Mouse (Mus musculus) midbrain, embryonic 16.5 days (tissue): Measurements from ENCODE around the gene Zfp345. TPM values are rescaled to one million over a fixed set of nuclear protein-coding genes. Genes with fewer than 3 reads are reported as not detected.
"Not testable (repeated sequence)": the region's sequence is repeated elsewhere in the genome, so short reads cannot be mapped to it uniquely, and the experiment has no call there.

Source experiments
- ATAC-seq: fragments of 200-750 bp; cut with Nextera tagmentation; 2 replicates; pipeline ENCODE4 v1.8.0; 2017; ENCODE audit warnings: moderate TSS enrichment
- H3K27ac ChIP-seq: fragments of 300-500 bp; sonication (generic); 2 replicates; pipeline ENCODE4 v1.5.1; 2014; ENCODE audit warnings: mild to moderate bottlenecking, low read length, mixed read lengths
- H3K27me3 ChIP-seq: fragments of 300-500 bp; sonication (generic); 2 replicates; pipeline ENCODE4 v1.6.1; 2014; ENCODE audit warnings: low read depth, low read length, mixed read lengths; ENCODE audit not compliant: control insufficient read depth, insufficient read depth
- H3K36me3 ChIP-seq: fragments of 300-500 bp; sonication (generic); 2 replicates; pipeline ENCODE4 v1.6.1; 2014; ENCODE audit warnings: mild to moderate bottlenecking, low read length, moderate library complexity, mixed read lengths; ENCODE audit not compliant: control insufficient read depth, insufficient read depth
- H3K4me1 ChIP-seq: fragments of 300-500 bp; sonication (generic); 2 replicates; pipeline ENCODE4 v1.6.1; 2014; ENCODE audit warnings: mild to moderate bottlenecking, low read length, mixed read lengths; ENCODE audit not compliant: control insufficient read depth, insufficient read depth
- H3K4me2 ChIP-seq: fragments of 300-500 bp; sonication (generic); 2 replicates; pipeline ENCODE4 v1.6.1; 2014; ENCODE audit warnings: mild to moderate bottlenecking, low read length, mixed read lengths
- H3K4me3 ChIP-seq: fragments of 300-500 bp; sonication (generic); 2 replicates; pipeline ENCODE4 v1.5.1; 2014; ENCODE audit warnings: low read depth, mild to moderate bottlenecking, low read length, moderate library complexity, mixed read lengths
- H3K9ac ChIP-seq: fragments of 300-500 bp; sonication (generic); 2 replicates; pipeline ENCODE4 v1.6.1; 2014; ENCODE audit warnings: low read depth, low read length, mixed read lengths
- H3K9me3 ChIP-seq: fragments of 300-500 bp; sonication (generic); replicated peaks from 2 replicates; pipeline ENCODE4 v1.6.1; 2014; ENCODE audit warnings: mild to moderate bottlenecking, low read length, mixed read lengths; ENCODE audit not compliant: control insufficient read depth, poor library complexity, severe bottlenecking
- WGBS: fragments of 180-500 bp; shearing (Covaris S2); extraction: QIAGEN DNeasy Blood & Tissue Kit; methylation state at CpG from one replicate; pipeline ENCODE4 v1.1.7; 2014; 5-methylcytosine and 5-hydroxymethylcytosine counted together
- polyA plus RNA-seq: library from polyadenylated mRNA; unstranded; fragments of >200 nt; fragmentation: Nextera tagmentation; extraction: Ambion mirVana; gene quantifications from 2 replicates; pipeline ENCODE4 v1.2.1, GENCODE M21; 2015

The Zfp345 gene
- 0.08 TPM in 1 of 2 replicates, not detected in the other for polyA plus RNA-seq

DNA sequence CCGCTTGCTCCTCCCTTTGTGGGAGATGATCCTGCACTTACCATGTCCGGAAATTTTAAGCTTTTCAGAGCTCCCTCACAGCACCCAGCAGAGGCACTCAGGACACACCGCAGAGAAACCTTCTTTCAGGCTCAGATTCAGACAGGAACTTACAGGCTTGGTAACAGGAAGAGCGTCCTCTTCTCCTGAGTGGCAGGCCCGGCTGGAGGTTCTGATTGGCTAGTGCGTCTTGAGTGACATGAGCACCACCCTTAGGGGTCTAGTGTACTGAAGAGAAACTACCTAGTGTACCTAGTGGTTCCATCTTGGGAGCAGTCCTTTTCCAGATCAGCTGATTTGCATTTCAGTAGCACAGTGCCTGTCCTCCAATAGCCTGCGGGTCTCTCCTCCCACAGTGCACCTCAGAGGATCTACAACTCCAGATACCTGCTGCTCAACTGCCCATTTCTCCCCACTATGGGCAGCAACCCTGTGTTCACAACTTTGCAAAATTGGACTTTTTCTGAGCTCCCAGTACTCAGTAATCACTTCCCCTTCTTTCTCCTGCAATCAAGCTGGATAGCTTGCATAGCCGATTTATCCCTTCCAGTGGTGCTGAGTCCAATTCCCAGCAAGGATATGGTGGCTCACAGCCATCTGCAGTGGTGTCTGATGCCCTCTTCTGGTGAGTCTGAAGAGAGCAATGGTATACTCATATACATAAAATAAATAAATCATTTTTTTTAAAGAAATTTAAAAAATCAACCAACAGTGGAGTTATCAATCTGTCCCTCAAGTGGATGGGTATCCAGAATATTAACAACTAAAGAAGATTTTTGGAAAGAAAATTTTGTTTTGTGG is at the start of gene Zfp345:
Zfp345 (minus strand) TSS at position 153 of the 840 bp plus-strand sequence.
- H3K9ac ChIP-seq, H3K27ac ChIP-seq, H3K36me3 ChIP-seq, ATAC-seq, H3K4me2 ChIP-seq, H3K4me3 ChIP-seq, H3K4me1 ChIP-seq, H3K27me3 ChIP-seq, H3K9me3 ChIP-seq: not testable (repeated sequence)
- WGBS = 75% methylated on average over 7 of the region's 8 CpGs

DNA sequence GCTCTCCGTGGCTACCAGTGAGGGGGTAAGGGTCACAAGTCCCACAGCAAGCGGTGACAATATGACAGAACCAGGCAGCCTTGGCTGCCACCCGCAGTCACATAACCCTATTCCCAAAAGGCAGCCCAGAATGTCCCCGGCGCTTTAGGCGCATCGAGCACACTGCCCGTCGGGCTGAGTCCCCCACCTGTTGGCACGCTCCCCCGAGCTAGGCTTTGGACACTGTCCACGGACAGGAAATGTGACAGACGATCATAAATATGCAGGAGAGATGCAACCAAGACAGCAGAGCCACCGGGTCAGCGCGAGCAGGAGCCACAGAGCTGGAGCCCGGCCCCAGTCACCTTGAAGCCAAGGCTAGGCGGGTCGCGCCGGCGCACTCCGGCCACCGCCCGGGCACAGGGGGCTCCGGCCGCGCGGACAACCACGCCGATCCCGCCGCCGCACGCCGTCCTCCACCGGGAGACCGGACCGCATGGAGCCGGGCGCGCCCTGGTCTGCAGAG is 40.9 kb upstream of the Zfp345 start:
- Histone ChIP-seq H3K36me3 (no peaks in the 10 kb centered on the region), H3K9me3 (no peaks in the 10 kb centered on the region), H3K27me3 (peaks cover 6% of the 10 kb centered on the region), H3K4me2 (peak overlapping the region; percentile 86), H3K9ac (peak overlapping the region; percentile 63), H3K27ac (no peak overlapping the region), H3K4me3 (peak overlapping the region; percentile 49), H3K4me1 (0 out of 2 replicates have a peak, but pooled peaks cover 3% of the 10 kb centered on the region)
- WGBS = 4% methylated on average over 42 of the region's 42 CpGs
- ATAC-seq = peak; percentile 62

DNA sequence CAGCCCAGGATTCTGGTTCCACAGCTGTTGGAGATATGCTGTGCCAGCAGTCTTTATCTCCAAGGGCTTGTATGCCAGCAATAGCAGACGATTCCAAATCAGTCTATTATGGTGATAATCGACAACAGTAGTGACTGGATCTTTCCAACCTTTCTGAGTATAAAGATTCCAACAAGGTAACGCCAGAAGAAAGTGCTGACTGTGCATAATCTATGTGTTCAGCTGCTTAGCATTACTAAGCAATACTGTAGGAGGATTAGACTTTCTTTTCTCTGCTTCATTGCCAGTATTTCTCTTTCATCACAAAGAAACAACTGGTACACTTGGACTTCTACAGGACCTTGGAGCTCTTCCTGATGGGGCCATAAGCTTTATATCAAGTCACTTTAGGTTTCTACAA is 27.9 kb upstream of the Zfp345 start:
- 80% methylated on average over 3 of the region's 3 CpGs for WGBS
- H3K27me3 ChIP-seq = no peaks in the 10 kb centered on the region

DNA sequence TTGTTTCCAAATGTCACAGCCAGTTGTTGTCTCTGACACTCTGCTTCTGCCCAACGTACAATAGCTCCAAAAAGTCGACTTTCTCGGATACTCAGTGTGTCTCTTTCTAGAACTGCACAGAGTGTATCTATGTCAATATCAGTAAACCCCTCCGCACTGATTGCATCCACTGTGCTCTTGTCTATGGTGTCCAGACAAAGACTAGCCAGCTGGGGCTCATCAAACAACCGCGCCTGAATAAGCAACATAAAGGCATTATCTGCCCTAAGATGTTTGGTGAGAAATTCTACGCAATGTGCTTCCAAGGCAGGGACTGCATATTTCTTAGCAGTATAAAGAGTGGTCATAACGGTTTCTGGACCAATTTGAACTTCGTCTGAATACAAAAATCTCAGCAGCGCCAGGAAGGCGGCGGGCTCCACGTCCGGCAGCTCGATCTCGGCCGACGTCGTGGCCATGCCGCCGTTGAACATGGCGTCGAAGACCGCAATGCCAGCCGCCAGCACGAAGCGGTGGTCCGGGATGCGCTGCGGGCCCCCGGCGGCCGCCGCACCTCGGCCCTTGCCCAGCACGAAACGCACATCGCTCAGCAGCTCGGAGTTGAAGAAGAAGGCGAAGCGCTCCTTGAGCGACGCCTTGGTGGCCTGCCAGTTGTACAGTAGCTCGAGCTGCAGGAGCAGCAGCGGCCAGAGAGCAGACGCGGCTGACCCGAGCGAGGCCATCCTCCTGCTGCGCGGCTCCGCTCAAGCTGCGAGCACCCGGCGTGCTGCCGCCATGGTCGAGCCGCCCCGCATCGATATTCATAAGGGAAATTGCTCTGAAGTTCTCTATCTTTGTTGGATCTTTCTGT is 15.5 kb upstream of the Zfp345 start:
- Histone ChIP-seq H3K4me2 (peak overlapping the region; percentile 47), H3K9ac (0 out of 2 replicates have a peak overlapping the region, but pooled peaks have one; percentile 20), H3K4me3 (peak overlapping the region; percentile 32)
- WGBS = 47% methylated on average over 60 of the region's 60 CpGs
- not testable (repeated sequence) for H3K4me1 ChIP-seq, H3K36me3 ChIP-seq, H3K27ac ChIP-seq, H3K27me3 ChIP-seq, ATAC-seq, H3K9me3 ChIP-seq

More for the DNA sequence above, 27.9 kb upstream of the Zfp345 start:
- no peaks in the 10 kb centered on the region for H3K9me3 ChIP-seq
- no peaks in the 10 kb centered on the region for H3K36me3 ChIP-seq
- H3K4me3 ChIP-seq = no peak overlapping the region
- no peak overlapping the region for H3K27ac ChIP-seq
- H3K4me1 ChIP-seq = no peaks in the 10 kb centered on the region
- H3K9ac ChIP-seq = no peak overlapping the region
- H3K4me2 ChIP-seq = no peak overlapping the region
- ATAC-seq = no peak

DNA sequence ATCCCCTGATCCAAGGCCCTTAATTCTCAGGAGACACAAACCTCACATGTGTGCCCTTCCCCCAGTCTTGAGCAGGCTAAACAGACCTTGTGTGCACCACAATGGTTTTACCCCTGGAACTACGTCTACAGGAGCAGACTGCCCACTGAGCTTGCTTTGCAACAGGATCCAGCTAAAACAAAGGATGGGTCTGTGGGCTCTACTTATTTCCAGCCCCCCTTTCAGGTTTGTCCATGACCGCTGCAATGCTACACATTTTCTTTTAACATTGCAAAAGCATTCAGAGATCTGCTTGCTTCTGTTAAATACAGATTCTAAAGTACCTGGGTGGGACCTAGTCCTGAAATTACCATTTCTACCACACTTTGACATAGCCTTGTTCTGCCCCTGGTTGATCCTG is 8.1 kb upstream of the Zfp345 start:
- Histone ChIP-seq H3K27me3 (no peaks in the 10 kb centered on the region), H3K36me3 (no peaks in the 10 kb centered on the region), H3K27ac (no peak overlapping the region), H3K4me1 (no peaks in the 10 kb centered on the region), H3K9ac (no peak overlapping the region), H3K9me3 (no peaks in the 10 kb centered on the region; the same call in 1 of the 2 replicates), H3K4me2 (no peak overlapping the region), H3K4me3 (no peak overlapping the region)
- 63% methylated on average over 2 of the region's 2 CpGs for WGBS
- no peak for ATAC-seq

DNA sequence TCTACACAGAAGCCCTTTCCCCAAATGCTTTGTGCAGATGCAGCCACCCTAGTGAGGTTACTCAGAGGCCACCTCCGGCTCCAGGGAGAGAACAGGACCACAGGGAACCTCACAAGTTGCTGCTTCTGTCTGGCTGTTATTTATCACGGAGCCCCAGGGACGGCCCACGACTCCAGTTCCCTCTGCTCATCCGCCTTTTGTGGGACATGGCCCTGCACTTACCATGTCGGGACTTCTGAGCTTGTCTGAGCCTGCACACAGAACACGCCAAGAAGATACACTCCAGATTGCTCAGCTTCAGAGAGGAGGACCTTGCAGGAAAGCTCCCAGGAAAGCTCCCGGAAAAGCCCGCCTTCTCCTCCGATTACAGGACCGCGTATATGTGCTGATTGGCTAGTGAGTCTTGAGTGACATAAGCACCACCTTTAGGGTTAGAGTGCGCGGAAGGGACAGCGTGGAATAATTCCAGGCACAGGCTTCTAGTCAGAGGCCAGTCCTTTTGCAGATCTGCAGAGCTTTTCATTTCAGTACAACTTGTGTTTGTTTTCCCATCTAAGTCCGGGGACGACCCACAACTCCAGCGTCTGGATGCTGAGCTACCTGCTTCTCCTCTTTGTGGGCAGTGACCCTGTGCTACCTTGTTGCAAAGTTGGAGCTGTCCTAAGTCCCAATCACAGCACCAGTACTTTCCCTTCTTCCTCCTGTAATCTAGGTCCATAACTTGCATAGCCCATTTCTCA is 33.5 kb downstream of the Zfp345 start, which contains the start of gene Zfp442:
Zfp442 (minus strand) TSS at position 307 of the 740 bp plus-strand sequence.
- H3K9ac ChIP-seq = peak within 1 kb of the TSS; percentile 63
- not testable (repeated sequence) for H3K9me3 ChIP-seq, H3K27me3 ChIP-seq, H3K4me1 ChIP-seq, H3K36me3 ChIP-seq
- peak within 1 kb of the TSS; percentile 53 for H3K4me2 ChIP-seq
- WGBS = under 1% methylated on average over 18 of the region's 18 CpGs
- ATAC-seq = peak; percentile 99
- peak within 1 kb of the TSS; percentile 45 for H3K4me3 ChIP-seq
- H3K27ac ChIP-seq = peak within 1 kb of the TSS; percentile 53; the same call in 1 of the 2 replicates

DNA sequence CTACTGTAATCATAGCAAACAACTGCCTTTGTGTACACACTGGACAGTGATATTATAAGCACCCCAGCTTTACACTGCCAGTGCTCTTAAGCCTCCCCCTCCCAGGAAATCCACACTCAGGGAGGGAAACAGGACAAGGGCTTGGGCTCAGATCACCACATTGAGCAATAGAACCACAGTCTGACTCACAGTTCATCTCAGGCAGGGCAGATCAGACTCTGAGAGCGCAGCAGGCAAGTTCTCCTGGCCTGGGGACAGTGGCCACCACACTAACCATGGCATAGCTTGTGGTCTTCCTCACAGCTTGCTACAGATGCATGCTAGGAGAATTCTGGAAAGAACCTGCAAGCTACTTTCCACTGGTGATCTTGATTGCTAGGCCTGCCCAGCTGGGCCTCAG is 45.8 kb downstream of the Zfp345 start:
- H3K4me3 ChIP-seq, H3K4me1 ChIP-seq, ATAC-seq, H3K36me3 ChIP-seq, H3K9ac ChIP-seq, H3K27ac ChIP-seq, H3K4me2 ChIP-seq, H3K27me3 ChIP-seq: not testable (repeated sequence)
- H3K9me3 ChIP-seq = peaks cover 20% of the 10 kb centered on the region
- 100% methylated on average over 1 of the region's 1 CpGs for WGBS
